ENCODE assay signal across 14 mouse cellular contexts in genomic region chr1:86569292-86569860, GRCm38 (mm10).
"Had no signal": no experiment of that assay in that cellular context is flagged by ENCODE, and none has a peak within 500 bp of the region (broad histone marks: within the 10 kb centered on the region; RNA-seq: fewer than 3 reads in every experiment).

No protein-coding gene starts in this region.

- H3K36me3 ChIP-seq: midbrain, embryonic 15.5 days; stomach, embryonic 15.5 days had no signal

- ATAC-seq: midbrain, embryonic 13.5 days; midbrain, embryonic 15.5 days had no signal

- H3K4me3 ChIP-seq: megakaryocyte, embryonic 14.5 days; midbrain, embryonic 13.5 days; midbrain, embryonic 15.5 days; neural tube, embryonic 12.5 days; stomach, embryonic 15.5 days had no signal

- H3K27ac ChIP-seq: macrophage; midbrain, embryonic 13.5 days; midbrain, embryonic 15.5 days; neural tube, embryonic 12.5 days; stomach, embryonic 15.5 days; stomach, postnatal 0 days had no signal

- H3K4me1 ChIP-seq: megakaryocyte, embryonic 14.5 days; midbrain, embryonic 13.5 days; midbrain, embryonic 15.5 days; neural tube, embryonic 12.5 days; stomach, embryonic 15.5 days had no signal

- DNase-seq: lung, adult 18-20 months; lung, embryonic 14.5 days; lung, postnatal 10 days; right cerebral cortex, postnatal 14 days; thymus, adult 2 months; thymus, postnatal 25 days; thymus, postnatal 4 days had no signal

- H3K9ac ChIP-seq: lung, embryonic 14.5 days; midbrain, embryonic 13.5 days; midbrain, embryonic 15.5 days; neural tube, embryonic 12.5 days; stomach, embryonic 15.5 days had no signal

- H3K9me3 ChIP-seq: megakaryocyte, embryonic 14.5 days; midbrain, embryonic 13.5 days; midbrain, embryonic 15.5 days; neural tube, embryonic 12.5 days; stomach, embryonic 15.5 days had no signal
